10 mouse cellular contexts compared by ENCODE assay signal in genomic region chr12:57185475-57185874, GRCm38 (mm10). TPM values are rescaled to one million over a fixed set of nuclear protein-coding genes. Genes with fewer than 3 reads are reported as not detected.
DNase-seq lines count a peak whose midpoint lies in the region; ATAC-seq and TF ChIP-seq lines count a peak whose summit lies in the region.
"Had no signal": no experiment of that assay in that cellular context is flagged by ENCODE, and none has a peak within 500 bp of the region (broad histone marks: within the 10 kb centered on the region; RNA-seq: fewer than 3 reads in every experiment).

No protein-coding gene starts in this region.

- WGBS in embryonic facial prominence, embryonic 11.5 days, result 0% methylated on average over 1 of the region's 1 CpGs
- 0% methylated on average over 1 of the region's 1 CpGs for whole genome bisulfite sequencing in embryonic facial prominence, embryonic 10.5 days
- WGBS in lung, postnatal 0 days, result 0% methylated on average over 1 of the region's 1 CpGs
- WGBS in embryonic facial prominence, embryonic 14.5 days, result 2% methylated on average over 1 of the region's 1 CpGs

- peak; percentile 70 for TF ChIP-seq CTCF in lung, postnatal 0 days (IDR thresholded peaks at IDR 0.05)

- H3K4me2 ChIP-seq in embryonic facial prominence, embryonic 11.5 days (ENCODE audit: low read depth, low read length), result no peak overlapping the region
- H3K4me2 ChIP-seq in lung, postnatal 0 days (replicated peaks; ENCODE audit: low read depth, low read length), result no peak overlapping the region
- no peak overlapping the region for H3K4me2 ChIP-seq in embryonic facial prominence, embryonic 14.5 days (ENCODE audit: low read depth, low read length)
- H3K4me2 ChIP-seq: forebrain, embryonic 12.5 days had no signal

- no peak overlapping the region for H3K27ac ChIP-seq in embryonic facial prominence, embryonic 11.5 days (replicated peaks; ENCODE audit: low read depth, low read length)
- H3K27ac ChIP-seq in embryonic facial prominence, embryonic 10.5 days (replicated peaks), result no peak overlapping the region
- no peak overlapping the region for H3K27ac ChIP-seq in lung, postnatal 0 days (ENCODE audit: low read length)
- no peak overlapping the region for H3K27ac ChIP-seq in embryonic facial prominence, embryonic 14.5 days (replicated peaks; ENCODE audit: low read depth, low read length)
- H3K27ac ChIP-seq: forebrain, embryonic 12.5 days had no signal

- no peaks in the 10 kb centered on the region for H3K9me3 ChIP-seq in embryonic facial prominence, embryonic 11.5 days (replicated peaks; ENCODE audit: control insufficient read depth, low read length)
- H3K9me3 ChIP-seq in embryonic facial prominence, embryonic 10.5 days, result no peaks in the 10 kb centered on the region
- no peaks in the 10 kb centered on the region for H3K9me3 ChIP-seq in lung, postnatal 0 days (ENCODE audit: low read length)
- H3K9me3 ChIP-seq in embryonic facial prominence, embryonic 14.5 days (ENCODE audit: control insufficient read depth, low read length), result no peaks in the 10 kb centered on the region
- H3K9me3 ChIP-seq: forebrain, embryonic 12.5 days had no signal

- no peaks in the 10 kb centered on the region for H3K36me3 ChIP-seq in embryonic facial prominence, embryonic 11.5 days (replicated peaks; ENCODE audit: control insufficient read depth, insufficient read depth, low read depth, low read length)
- H3K36me3 ChIP-seq in embryonic facial prominence, embryonic 10.5 days (replicated peaks), result no peaks in the 10 kb centered on the region
- H3K36me3 ChIP-seq in lung, postnatal 0 days (ENCODE audit: insufficient read depth, low read length), result no peaks in the 10 kb centered on the region
- H3K36me3 ChIP-seq in embryonic facial prominence, embryonic 14.5 days (ENCODE audit: control insufficient read depth, insufficient read depth, low read length), result no peaks in the 10 kb centered on the region
- H3K36me3 ChIP-seq: forebrain, embryonic 12.5 days had no signal

- H3K27me3 ChIP-seq in embryonic facial prominence, embryonic 11.5 days (ENCODE audit: control insufficient read depth, insufficient read depth, low read length), result no peaks in the 10 kb centered on the region
- 0 out of 2 replicates have a peak, but pooled peaks cover 13% of the 10 kb centered on the region for H3K27me3 ChIP-seq in embryonic facial prominence, embryonic 10.5 days (replicated peaks; ENCODE audit: low read depth, poor library complexity, severe bottlenecking)
- H3K27me3 ChIP-seq in lung, postnatal 0 days (replicated peaks; ENCODE audit: insufficient read depth, low read length), result no peaks in the 10 kb centered on the region
- H3K27me3 ChIP-seq in embryonic facial prominence, embryonic 14.5 days (replicated peaks; ENCODE audit: control insufficient read depth, insufficient read depth, low read length), result 0 out of 2 replicates have a peak, but pooled peaks cover 5% of the 10 kb centered on the region

- no peak overlapping the region for H3K9ac ChIP-seq in embryonic facial prominence, embryonic 11.5 days (replicated peaks; ENCODE audit: low read length)
- H3K9ac ChIP-seq in lung, postnatal 0 days (replicated peaks; ENCODE audit: low read depth), result no peak overlapping the region
- H3K9ac ChIP-seq in embryonic facial prominence, embryonic 14.5 days (ENCODE audit: low read depth, low read length), result no peak overlapping the region
- H3K9ac ChIP-seq: forebrain, embryonic 12.5 days had no signal

- DNase-seq in embryonic facial prominence, embryonic 11.5 days (ENCODE audit: low spot score), result peak; percentile 68
- DNase-seq in embryonic facial prominence, embryonic 10.5 days (ENCODE audit: low spot score), result no peak
- DNase-seq in lung, postnatal 0 days (ENCODE audit: low spot score), result peak; percentile 53
- DNase-seq in lung, postnatal 10 days, result no peak
- peak; percentile 29 for DNase-seq in embryonic facial prominence, embryonic 14.5 days (ENCODE audit: low spot score)
- peak; percentile 57 for DNase-seq in retina, postnatal 1 day
- DNase-seq in ovary, postnatal 36 days (ENCODE audit: low spot score), result no peak

- H3K4me3 ChIP-seq in embryonic facial prominence, embryonic 11.5 days (ENCODE audit: low read depth, low read length), result no peak overlapping the region
- H3K4me3 ChIP-seq in embryonic facial prominence, embryonic 10.5 days, result no peak overlapping the region
- no peak overlapping the region for H3K4me3 ChIP-seq in lung, postnatal 0 days (ENCODE audit: low read depth, low read length)
- H3K4me3 ChIP-seq in embryonic facial prominence, embryonic 14.5 days (ENCODE audit: low read depth, low read length), result no peak overlapping the region
- H3K4me3 ChIP-seq: forebrain, embryonic 12.5 days had no signal

- H3K4me1 ChIP-seq in embryonic facial prominence, embryonic 11.5 days (ENCODE audit: control insufficient read depth, insufficient read depth, low read length), result no peaks in the 10 kb centered on the region
- H3K4me1 ChIP-seq in embryonic facial prominence, embryonic 10.5 days, result no peaks in the 10 kb centered on the region
- no peaks in the 10 kb centered on the region for H3K4me1 ChIP-seq in lung, postnatal 0 days (ENCODE audit: insufficient read depth, low read depth, low read length)
- no peaks in the 10 kb centered on the region for H3K4me1 ChIP-seq in embryonic facial prominence, embryonic 14.5 days (ENCODE audit: control insufficient read depth, insufficient read depth, low read length)
- H3K4me1 ChIP-seq: forebrain, embryonic 12.5 days had no signal

- no peak for TF ChIP-seq EP300 in lung, postnatal 0 days (IDR thresholded peaks at IDR 0.05)

- no peak for ATAC-seq in embryonic facial prominence, embryonic 11.5 days (replicated peaks; ENCODE audit: insufficient number of reproducible peaks, low FRiP score, low TSS enrichment, low read depth)
- ATAC-seq in lung, postnatal 0 days, result no peak
- no peak for ATAC-seq in embryonic facial prominence, embryonic 14.5 days (ENCODE audit: low read depth)
- ATAC-seq in megakaryocyte, adult 5-6 weeks (ENCODE audit: poor library complexity, severe bottlenecking), result no peak

RNA-seq across cellular contexts. Expression of gene Slc25a21, which starts 11.8 kb away (rescaled TPM):
- 1.9 and 2.4 TPM in 2 replicates for polyA plus RNA-seq in embryonic facial prominence, embryonic 11.5 days (2014; fragmentation: Nextera tagmentation; extraction: Ambion mirVana)
- 2.7 and 2.9 TPM in 2 replicates for polyA plus RNA-seq in embryonic facial prominence, embryonic 10.5 days (2016; fragmentation: Nextera tagmentation; extraction: Ambion mirVana)
- 0.06 and 0.18 TPM in 2 replicates for polyA plus RNA-seq in lung, postnatal 0 days (2015; fragmentation: Nextera tagmentation; extraction: Ambion mirVana)
- polyA plus RNA-seq in embryonic facial prominence, embryonic 14.5 days (2014; fragmentation: Nextera tagmentation; extraction: Ambion mirVana), result 0.58 and 0.73 TPM in 2 replicates
- 0.91 and 1.1 TPM in 2 replicates for total RNA-seq in megakaryocyte, adult 5-6 weeks (2015)
- total RNA-seq in megakaryocyte, adult 5-6 weeks (2017), result 1.3 and 1.8 TPM in 2 replicates
- polyA plus RNA-seq: large intestine, adult 2 months had no signal

RNA-seq across cellular contexts. Expression of gene Prps1l3, which starts 44.7 kb away (rescaled TPM):
- polyA plus RNA-seq in embryonic facial prominence, embryonic 11.5 days (2014; fragmentation: Nextera tagmentation; extraction: Ambion mirVana), result 99.1 and 101 TPM in 2 replicates
- 92.8 and 93.1 TPM in 2 replicates for polyA plus RNA-seq in embryonic facial prominence, embryonic 10.5 days (2016; fragmentation: Nextera tagmentation; extraction: Ambion mirVana)
- polyA plus RNA-seq in lung, postnatal 0 days (2015; fragmentation: Nextera tagmentation; extraction: Ambion mirVana), result 22.9 and 24.8 TPM in 2 replicates
- polyA plus RNA-seq in embryonic facial prominence, embryonic 14.5 days (2014; fragmentation: Nextera tagmentation; extraction: Ambion mirVana), result 53.3 and 64.9 TPM in 2 replicates
- total RNA-seq in megakaryocyte, adult 5-6 weeks (2015), result 19.4 and 23.1 TPM in 2 replicates
- total RNA-seq in megakaryocyte, adult 5-6 weeks (2017), result 34.6 and 37.6 TPM in 2 replicates

RNA-seq across cellular contexts. Expression of gene Mipol1, which starts 44.8 kb away (rescaled TPM):
- 9.1 and 12.3 TPM in 2 replicates for polyA plus RNA-seq in embryonic facial prominence, embryonic 11.5 days (2014; fragmentation: Nextera tagmentation; extraction: Ambion mirVana)
- 9.9 and 10.2 TPM in 2 replicates for polyA plus RNA-seq in embryonic facial prominence, embryonic 10.5 days (2016; fragmentation: Nextera tagmentation; extraction: Ambion mirVana)
- 5.7 and 6.4 TPM in 2 replicates for polyA plus RNA-seq in lung, postnatal 0 days (2015; fragmentation: Nextera tagmentation; extraction: Ambion mirVana)
- 6.9 and 8.7 TPM in 2 replicates for polyA plus RNA-seq in embryonic facial prominence, embryonic 14.5 days (2014; fragmentation: Nextera tagmentation; extraction: Ambion mirVana)
- total RNA-seq in megakaryocyte, adult 5-6 weeks (2015), result 2.1 and 3.4 TPM in 2 replicates
- total RNA-seq in megakaryocyte, adult 5-6 weeks (2017), result 2.6 and 4.5 TPM in 2 replicates

Comparison
In these comparisons a context has a peak if more than half of its experiments do, and no peak if none do; other contexts are left out.
1. DNase-seq: peak in embryonic facial prominence, embryonic 11.5 days (single experiment), lung, postnatal 0 days (single experiment), embryonic facial prominence, embryonic 14.5 days (single experiment) and retina, postnatal 1 day (single experiment); none in embryonic facial prominence, embryonic 10.5 days (single experiment), lung, postnatal 10 days (single experiment) and ovary, postnatal 36 days (single experiment).